Mouse (Mus musculus) frontal cortex, postnatal 25 days (tissue): ENCODE data around the gene Tex2.
"Not testable (repeated sequence)": the region's sequence is repeated elsewhere in the genome, so short reads cannot be mapped to it uniquely, and the experiment has no call there.

Experiments used
- DNase-seq, 2 experiments: peaks; one replicate each; pipeline ENCODE4 v3.0.0; 2022; ENCODE audit warnings: low spot score in 2 of 2

The Tex2 gene

DNA sequence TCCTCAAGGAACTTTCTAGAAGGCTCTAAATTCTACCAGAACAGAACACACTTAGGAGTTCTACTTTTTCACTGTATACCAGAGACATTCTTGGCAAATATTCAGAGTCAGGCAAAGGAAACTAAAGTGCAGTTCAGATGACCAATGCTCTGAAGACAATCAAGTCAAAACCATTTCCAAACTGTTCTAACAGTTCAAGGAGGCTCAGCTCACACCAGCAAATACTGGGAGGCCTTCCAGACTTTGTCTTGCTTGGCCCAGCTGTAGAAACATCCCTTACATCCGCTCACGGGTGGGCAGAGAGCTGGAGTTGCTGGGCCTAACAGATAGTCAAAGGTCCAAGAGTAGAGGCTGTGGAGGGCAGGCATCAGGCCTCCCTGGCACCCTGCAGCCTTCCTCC, 34.1 kb downstream of the Tex2 start:
- DNase-seq: no peak

DNA sequence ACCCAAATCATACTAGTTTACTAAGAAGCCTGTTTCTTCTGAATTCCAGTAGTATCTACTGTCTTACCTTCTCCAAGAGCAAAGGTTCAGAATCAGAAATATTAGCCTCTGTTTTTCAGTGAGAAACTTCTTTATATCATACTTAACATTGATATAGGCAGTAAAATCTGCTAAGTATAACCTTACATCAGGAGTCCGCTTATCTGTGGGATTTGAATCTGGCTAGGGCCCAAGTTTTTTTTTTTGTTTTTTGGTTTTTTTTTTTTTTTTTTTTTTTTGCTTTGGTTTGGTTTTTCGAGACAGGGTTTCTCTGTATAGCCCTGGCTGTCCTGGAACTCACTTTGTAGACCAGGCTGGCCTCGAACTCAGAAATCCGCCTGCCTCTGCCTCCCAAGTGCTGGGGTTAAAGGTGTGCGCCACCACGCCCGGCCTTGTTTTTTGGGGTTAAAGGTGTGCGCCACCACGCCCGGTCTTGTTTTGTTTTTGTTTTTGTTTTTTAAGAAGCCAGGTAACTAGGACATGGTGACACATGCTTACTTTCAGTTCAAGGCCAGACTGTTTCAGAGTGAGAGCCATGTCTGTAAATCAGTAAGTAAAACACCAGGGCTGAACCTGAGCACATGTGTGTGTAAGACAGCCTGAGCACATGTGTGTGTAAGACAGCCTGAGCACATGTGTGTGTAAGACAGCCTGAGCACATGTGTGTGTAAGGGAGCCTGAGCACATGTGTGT, 35.4 kb downstream of the Tex2 start:
- not testable (repeated sequence) for DNase-seq

DNA sequence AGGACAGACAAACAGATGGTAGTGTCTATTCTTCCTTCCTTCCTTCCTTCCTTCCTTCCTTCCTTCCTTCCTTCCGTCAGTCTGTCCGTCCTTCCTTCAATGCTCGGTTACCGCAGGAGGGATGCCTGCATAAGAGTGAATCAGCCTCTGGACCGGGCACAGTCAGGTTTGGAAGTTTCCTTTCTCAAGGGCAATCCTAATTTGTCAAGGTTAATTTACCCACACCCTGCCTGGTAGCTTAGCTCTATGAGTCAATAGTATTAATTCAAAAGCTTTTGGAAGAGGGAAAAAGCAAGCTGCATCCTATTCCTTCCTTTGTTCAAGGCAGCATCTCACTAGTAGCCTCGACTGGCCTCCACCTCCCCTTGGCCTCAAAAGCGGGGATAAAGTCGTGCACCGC, 38.8 kb downstream of the Tex2 start:
- DNase-seq: no peak

DNA sequence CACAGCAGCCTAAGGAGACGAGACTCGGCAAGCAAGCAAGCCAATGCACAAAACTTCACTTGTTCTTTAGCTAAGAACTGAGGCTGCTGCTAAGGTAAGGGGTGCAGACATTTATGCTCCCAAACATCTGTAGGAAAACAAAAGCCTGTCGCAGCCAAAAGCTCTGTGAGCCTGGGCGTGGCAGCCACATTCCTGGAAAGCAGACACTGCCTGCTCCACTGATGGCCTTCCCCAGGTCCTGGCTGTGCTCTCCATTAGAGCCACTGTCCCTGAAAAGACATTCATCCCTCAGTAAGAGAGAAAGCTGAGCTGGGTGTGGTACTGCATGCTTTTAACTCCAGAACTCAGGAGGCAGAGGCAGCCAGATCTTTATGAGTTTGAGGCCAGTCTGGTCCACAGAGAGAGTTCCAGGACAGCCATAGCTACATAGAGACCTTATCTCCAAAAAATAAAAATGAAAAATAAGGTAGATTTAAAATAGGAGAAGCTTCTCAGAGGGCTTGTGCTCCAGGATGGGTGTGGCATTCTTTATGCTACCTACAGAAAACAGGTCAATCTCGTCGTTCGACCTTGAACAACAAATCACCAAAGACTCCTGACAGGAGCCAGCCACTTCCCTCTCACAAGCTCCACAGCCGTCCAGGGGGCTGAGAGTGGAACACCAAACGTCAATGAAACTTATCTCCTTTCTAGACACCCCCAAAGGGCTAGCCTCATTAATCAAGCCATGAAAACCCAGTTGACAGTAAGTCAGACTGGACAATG, 39.6 kb downstream of the Tex2 start:
- no peak for DNase-seq

DNA sequence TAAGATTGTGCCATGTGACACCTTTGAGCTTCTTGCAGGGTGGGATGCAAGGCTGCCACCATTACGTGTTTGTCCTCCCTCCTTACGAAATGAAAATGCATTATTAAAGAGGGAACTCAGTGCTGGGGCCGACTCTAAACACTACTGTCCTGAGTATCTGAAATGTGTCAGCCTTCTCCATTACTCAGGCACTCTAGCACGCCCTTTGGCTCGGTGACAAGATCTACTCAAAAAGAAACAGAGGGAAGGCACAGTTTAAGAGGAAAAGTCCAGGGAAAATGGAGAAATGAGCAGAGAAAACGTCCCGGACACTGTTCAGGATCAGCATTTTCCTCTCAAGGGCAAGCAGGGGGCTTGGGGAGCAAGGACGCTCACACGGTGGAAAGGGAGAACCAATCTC, 40.3 kb downstream of the Tex2 start:
- DNase-seq: no peak

DNA sequence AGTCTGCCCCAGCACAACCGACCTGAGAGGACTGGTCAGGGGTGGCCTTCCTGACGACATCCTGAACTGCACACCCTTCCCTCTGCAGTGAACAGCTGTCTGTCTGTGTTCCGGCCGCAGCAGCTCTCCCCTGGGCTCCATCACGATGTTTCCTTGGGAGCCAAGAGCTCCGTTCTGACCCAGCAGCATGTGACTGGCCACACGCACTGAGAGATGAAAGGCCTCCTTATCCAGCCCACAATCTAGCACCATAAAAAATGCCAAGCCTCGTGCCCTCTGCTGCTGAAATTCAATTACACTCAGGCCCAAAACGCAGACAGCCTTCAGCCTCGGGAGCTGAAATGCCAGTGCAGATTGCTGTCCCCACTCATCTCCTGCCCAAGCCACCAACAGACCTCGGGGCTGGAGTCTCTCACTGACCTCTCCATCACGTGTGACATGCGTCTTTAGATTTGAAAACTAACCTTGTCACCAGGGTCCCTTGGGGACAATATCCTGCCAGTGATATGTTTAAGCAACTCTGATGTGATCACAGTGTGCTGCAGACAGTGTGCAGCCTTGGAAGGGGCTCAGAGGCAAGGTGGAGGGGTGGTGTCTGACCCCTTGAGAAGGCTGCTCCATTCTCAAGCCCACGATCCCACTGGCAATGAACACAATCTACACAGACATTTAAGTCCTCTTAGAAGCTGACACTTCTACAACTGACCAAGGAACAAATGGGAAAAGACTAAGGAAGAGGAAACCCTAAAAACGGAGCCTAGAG, 41.0 kb downstream of the Tex2 start:
- no peak for DNase-seq

DNA sequence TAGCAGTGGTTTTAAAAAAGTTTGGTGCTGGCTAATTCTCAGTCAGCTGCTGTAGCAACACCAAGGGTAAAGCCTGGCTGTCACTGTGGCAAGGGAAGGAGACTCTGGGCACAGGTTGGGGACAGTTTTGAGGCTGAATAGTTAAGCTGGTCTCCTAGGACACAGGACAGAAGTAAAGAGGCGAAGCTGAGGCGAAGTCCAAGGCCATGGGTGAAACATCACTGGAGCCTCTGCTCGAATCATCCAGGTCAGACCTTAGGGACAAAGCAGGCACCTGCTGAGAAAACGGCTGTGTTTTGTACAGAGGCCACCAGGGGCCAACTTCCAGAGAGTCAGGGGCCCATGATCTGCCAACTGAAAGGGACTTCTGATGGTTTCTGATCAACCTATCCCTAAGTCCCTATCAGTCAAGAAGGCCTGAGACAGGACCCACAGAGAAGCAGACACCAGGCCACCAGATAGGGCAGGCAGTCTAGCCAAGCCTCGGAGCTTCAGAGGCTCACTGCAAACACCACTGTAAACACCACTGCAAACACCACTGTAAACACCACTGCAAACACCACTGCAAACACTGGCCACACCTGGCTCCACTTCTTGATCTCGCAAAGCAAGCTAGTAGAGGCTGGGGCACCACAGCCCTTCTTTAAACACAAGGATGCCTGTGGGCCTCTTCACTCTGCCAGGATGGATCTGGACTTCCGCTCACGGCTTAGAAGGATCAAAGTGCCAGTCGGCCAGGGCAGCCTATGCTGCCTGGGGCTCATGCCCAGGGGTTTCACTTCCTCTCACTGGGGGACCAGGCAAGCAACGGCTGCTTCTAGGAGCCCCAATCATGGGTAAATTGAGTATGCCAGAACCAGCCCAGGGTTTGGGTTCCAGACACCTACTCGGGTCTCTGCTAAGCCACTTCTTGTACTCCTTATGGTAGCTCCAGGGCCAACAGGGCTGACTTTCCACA, 41.9 kb downstream of the Tex2 start:
- no peak for DNase-seq

DNA sequence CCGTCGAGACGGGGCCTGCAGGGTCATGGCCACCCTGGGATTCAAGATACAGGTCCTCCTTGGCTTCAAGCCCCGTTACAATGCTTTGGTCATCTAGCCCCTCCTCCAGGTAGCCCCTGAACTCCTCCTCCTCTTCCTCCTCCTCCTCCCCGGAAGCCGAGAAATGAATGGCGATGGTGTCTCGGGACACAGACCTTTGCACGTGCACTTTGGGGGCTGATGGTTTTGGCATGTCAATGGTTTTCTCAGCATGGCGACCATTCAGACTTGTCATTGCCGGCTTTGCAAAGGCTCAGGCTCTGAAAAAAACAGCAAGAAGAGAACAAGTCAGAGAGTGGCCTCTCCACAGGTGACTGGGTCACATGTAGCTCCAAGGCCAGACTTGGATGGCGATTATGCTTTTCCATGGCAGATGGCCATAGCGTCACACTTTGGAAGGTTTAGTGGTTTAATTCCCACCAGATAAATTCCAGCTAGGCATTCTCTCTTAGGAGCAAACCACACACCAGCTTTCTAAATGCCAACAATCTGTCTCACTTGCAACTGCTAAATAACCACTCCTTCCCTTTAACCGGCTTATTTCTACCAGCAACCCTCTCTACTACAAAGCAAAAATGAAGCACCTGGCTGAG, 44.8 kb downstream of the Tex2 start:
- no peak for DNase-seq

DNA sequence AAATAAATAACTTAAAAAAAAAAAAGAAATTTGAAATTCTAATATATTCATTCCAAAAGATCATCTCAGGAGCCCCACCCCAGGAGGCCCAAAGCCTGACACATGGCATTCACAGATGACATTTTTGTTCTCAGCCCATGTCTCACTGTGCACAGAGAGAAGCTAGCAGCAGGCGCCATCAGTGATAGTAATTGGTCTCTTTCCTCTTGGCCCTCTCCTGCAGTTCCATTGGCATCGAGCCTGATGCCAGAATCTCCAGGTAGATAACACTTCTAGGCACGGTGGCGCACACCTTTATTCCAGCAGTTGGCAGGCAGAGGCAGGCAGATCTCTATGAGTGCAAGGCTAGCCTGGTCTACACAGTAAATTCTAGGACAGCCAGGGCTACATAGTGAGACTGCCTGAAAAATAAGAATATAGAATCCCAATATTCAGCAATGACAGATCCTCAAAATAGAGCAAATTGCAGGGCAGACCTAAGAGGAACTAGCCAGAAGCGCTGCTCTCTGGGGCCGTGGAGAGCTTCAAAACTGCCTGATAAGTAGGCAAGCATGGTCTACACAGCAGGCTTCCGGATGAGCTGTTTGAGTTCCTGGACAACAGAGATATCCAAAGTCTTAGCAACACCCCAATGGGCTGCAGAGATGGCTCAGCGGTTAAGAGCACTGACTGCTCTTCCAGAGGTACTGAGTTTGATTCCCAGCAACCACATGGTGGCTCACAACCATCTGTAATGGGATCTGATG, 47.0 kb downstream of the Tex2 start:
- no peak for DNase-seq

DNA sequence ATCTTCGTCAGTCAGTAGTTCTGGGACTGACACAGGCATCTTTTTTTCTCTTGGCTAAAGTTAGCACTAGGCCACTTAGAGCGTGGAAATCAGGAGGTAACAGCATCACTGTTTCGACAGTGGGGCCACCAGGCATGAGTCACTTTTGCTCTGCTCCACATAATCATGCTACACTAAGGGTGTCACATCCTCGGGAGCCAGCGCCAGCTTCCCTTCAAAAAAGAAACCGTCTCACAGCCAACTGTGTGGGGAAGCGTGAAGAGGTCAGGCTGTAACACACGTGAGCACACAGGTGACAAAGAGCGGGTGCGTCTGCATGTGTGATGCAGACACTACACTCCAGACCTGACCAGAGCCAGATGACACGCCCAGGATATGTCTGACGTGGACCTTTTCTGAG, 49.0 kb downstream of the Tex2 start:
- peak; percentile 22 to 48 for DNase-seq

DNA sequence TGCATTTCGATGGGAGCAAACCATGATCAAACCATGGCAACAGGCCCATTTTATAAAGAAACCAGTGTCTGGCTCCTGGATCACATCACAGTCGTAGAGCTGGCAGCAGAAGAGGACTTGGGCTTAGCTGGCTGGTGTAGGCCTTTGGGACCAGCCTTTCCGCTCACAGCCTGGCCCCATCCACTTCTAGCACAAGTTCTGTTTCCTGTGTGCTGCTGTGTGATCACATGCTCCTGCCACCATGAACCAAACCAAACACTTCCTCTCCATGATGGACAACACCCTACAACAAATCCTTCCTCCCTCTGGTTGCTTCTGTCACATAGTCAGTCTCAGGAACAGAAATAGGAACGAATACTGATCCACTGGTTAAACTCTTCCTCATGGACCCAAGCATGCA, 50.5 kb downstream of the Tex2 start:
- DNase-seq: no peak

DNA sequence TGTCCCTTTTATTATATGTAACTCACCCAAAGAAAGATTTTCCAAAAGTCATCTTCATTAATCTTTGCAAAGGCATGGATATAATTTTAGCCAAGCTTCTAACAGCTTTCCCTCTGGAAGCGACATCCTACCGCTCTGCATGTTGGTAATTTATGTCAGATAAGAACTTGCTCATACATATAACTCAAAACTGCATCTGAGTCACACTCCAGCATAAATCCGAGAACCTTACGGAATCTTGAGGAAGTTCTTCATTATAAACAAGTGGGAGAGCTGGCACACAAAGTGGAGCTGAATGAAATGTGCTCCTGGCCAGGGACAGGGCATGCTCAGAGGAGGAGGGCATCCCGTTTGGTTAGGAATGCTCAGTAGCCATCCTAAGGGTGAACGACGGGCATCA, 53.5 kb downstream of the Tex2 start:
- no peak for DNase-seq

DNA sequence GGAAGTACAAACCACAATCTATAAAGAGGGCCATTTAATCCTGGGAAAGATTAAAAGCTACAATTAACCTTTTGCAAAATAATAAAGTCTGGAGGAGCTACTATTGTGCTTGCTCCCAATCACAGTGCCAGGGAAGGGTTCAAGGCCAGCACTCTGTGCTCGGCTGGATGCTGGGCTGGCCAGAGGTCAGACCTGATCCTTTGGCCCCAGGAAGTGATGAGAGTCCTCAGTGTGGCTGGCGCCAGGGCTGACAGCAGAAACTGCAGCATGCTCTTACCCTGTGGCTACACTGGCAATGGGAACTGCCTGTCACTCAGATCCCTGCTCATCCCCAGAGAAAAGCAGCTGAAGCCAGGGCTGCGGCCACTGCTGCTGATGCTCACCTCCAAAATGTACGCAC, 55.2 kb downstream of the Tex2 start:
- DNase-seq: no peak

DNA sequence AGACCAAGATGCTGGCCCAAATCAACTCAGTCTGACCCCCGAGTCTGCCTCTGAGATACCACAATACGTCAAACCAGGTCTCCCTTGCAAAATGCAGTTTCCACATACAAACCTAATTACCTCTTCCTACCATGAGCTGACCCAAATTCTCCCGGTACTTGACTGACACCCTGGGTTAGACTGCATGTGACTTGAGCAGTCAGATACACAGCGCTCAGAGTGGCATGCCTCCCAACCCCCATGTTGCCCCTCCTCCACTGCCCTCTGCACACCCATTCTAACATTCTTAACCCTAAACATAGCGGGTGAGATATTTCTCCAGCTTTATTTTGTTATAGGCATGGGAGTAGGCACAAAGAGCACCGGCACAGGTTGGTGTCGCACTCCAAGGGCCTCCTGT, 55.8 kb downstream of the Tex2 start:
- no peak for DNase-seq

DNA sequence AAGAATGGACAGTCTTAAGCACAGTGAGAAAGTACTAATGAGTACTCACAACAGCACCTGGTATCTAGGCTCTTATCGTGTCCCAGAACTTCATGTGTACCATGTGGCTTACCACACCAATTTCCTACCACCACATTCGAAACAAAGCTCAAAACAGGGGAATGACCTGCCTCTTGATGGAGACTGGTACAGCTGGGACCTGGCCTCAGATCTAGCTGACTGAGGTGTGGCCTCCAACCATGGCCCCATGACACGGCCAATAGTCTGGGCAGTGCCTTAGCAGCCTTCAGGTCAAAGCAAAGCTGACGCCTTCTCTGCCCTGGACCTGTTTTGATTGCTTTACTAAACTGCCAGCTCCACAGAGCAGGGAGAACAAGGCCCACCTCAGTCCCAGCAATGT, 56.5 kb downstream of the Tex2 start:
- no peak for DNase-seq

DNA sequence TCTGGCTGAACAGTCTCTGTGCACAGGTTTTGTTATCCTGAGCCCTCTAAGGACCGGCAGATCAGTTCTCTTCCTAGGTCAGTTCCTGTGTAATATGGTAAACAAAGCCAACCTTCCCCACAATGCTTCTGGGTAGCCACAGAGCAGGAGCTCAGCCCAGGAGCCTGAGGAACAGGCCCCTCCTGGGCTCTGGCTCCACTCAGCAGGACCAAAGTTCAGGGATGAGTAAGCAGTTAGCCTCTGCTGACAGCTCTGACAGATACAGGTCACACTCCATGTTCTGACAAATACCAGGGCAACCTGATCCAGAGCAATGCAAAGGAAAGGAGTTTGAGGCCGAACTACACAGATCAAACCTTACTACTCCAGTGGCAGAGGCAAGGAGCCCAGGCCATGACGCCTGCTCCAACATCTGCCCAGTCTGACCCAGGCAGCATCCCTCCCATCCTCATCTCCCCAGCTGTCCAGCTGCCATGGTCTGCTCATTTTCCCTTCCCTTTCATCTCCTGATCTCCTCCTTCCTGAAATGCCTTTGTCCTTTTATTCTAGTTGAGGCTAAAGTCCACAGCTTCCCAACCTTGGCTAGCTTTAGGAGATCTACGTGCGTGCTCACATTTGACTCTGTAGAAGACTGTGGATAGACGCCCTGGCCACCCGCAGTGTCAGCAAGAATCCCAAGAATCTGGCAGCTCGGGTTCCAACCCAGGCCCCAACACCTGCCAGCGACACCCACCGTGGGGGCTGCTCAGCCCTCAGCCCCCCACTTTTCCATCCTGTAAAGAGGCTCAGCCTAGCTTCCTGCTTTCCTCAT, 57.2 kb downstream of the Tex2 start:
- no peak for DNase-seq

DNA sequence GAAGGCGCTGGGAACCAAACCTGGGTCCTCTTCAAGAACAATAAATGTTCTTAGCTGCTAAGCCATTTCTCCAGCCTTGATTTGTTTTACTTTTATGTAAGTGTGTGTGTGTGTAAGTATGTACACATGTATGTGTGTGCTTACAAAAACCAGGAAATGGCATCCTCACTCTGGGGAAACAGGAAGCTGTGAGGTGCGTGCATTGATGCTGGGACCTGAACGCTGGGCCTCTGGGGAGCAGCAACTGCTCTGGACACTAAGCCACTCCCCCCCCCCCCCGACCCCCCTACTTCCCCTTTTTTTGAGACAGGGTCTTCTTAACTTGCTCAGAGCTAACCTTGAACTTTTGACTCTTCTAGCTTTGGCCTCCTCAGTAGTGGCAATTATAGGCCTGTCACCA, 62.8 kb downstream of the Tex2 start:
- DNase-seq: no peak

DNA sequence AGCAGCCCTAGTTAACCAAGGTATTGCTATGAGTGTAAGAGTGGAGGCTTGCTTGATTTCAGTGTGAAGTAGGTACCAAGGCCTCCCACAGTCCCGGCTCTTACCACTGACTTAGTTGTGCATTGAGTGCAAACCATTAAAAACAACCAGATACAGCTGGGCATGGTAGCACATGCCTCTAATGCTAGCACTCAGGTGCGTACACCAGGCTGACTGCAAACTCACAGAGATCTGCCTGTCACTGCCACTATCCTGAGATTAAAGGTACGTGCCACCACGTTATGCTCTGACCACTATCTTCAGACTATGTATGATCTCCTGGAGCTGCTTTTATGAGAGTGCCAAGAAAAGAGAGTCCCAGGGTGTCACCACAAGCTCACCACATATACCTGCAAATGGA, 67.1 kb downstream of the Tex2 start:
- DNase-seq: no peak

DNA sequence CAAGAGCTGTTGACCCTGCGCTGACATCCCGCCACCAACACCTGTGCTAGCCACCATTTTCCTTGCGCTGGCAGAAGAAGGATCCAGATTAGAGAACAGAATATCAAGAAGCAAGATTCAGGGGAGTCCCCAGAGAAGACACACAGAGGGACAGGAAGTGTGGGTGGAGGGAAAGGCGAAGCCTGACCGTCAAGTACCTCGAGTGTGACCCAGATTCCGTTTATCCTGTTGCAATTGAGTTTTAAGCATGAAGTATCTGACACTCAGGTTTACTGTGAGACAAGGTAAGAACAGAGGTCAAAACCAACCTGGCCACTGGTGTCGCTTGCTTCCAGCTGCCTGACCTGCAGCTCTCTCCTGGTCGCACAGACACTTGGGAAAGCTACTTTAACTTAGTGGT, 68.3 kb downstream of the Tex2 start:
- DNase-seq: no peak

DNA sequence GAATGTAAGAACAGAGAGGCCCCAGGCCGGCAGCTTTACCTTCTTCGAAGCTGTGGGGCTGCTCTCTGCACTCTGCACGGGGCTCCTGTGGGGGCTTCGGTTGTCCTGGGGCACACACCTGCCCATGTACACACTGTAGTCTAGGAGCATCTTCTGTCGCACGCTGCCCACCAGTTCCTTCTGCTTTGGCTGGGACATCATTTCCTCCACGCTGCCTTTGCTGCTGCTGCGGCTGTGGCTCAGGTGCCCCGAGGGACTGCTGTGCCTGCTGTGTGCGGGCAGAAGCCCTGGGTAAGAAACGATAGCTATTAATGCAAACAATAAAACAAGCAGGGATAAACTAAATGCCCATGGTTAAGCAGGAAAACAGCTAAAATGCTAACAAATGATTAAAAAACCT, 69.1 kb downstream of the Tex2 start:
- no peak for DNase-seq
